Mouse (Mus musculus): ENCODE measurements around the gene Timeless. TPM values are rescaled to one million over a fixed set of nuclear protein-coding genes. Genes with fewer than 3 reads are reported as not detected.

Gene Timeless
- polyA plus RNA-seq, 1 experiment from 2014 or later, result 8.6 TPM

DNA sequence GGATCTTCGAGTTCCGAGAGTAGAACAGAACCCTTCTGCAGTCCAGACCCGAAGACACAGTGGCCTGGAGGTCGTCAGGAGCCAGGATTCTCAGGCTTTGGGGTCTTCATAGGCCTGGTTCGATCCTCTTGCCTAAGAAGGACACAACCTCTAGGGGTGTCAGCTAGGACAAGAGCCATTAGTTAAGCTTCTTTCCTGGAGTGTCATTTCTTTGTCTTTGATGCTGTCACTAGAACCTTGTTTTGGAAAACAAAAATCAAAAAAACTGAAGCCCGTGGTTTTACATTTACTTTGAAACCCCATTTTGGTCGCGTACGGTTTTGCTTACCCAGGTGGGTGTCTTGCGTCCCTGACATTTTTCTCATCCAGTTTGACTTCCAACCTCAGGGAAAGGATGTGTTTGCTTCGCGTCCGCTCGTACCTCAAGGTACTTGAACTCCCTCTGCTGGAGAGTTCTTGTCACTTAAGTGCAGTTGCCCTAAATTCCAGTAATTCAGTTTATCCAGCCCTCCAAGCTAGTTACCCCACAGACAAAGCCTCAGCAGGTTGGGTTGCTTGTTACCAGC lies 638 bp downstream of the Timeless start:
- Histone ChIP-seq H3K36me3 (ENCODE audit: control insufficient read depth, insufficient read depth) (no peaks in the 10 kb centered on the region), H3K9ac (ENCODE audit: low read depth, low read length) (peak overlapping the region; percentile 67), H3K4me1 (replicated peaks; ENCODE audit: control insufficient read depth, insufficient read depth, low read length) (no peaks in the 10 kb centered on the region), H3K27me3 (replicated peaks; ENCODE audit: control insufficient read depth, insufficient read depth, low read length) (no peaks in the 10 kb centered on the region), H3K27ac (ENCODE audit: low read depth, low read length) (peak overlapping the region; percentile 79), H3K4me3 (ENCODE audit: low read depth, low read length) (peak overlapping the region; percentile 86), H3K4me2 (replicated peaks; ENCODE audit: low read depth) (peak overlapping the region; percentile 95), H3K9me3 (ENCODE audit: control insufficient read depth) (no peaks in the 10 kb centered on the region)
- TF ChIP-seq CTCF (IDR thresholded peaks at IDR 0.05; ENCODE audit: low read depth), result peak; percentile 89
- WGBS, result under 1% methylated on average over 14 of the region's 14 CpGs
- ATAC-seq, result peak; percentile 59

DNA sequence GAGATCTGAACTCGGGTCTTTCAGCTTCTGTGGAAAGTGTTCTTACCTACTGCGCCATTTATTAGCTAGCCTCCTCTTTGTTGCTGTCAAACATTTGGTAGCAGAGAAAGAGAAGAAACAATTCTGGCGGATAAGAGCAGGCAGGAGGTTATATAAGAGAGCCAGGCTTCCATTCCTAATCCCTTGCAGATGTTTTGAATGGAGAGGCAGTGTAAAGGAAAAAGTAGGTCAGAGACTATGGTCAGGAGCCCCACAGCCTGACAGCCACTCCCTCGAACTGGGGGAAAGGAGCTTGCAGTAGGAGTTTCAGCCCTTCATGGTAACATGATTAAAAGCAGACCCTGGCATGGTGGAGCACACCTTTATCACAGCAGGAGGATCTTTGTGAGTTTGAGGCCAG lies 4.5 kb downstream of the Timeless start:
- H3K4me3 ChIP-seq (ENCODE audit: low read depth, low read length), result no peak overlapping the region
- TF ChIP-seq CTCF (IDR thresholded peaks at IDR 0.05; ENCODE audit: low read depth), result no peak
- H3K36me3 ChIP-seq (ENCODE audit: control insufficient read depth, insufficient read depth), result no peaks in the 10 kb centered on the region; the same call in 1 of the 2 replicates
- no peaks in the 10 kb centered on the region for H3K9me3 ChIP-seq (ENCODE audit: control insufficient read depth)
- 70% methylated on average over 4 of the region's 4 CpGs for WGBS
- H3K9ac ChIP-seq (ENCODE audit: low read depth, low read length), result no peak overlapping the region
- H3K4me2 ChIP-seq (replicated peaks; ENCODE audit: low read depth), result no peak overlapping the region
- ATAC-seq, result no peak
- no peaks in the 10 kb centered on the region for H3K27me3 ChIP-seq (replicated peaks; ENCODE audit: control insufficient read depth, insufficient read depth, low read length)
- H3K4me1 ChIP-seq (replicated peaks; ENCODE audit: control insufficient read depth, insufficient read depth, low read length), result no peaks in the 10 kb centered on the region
- no peak overlapping the region for H3K27ac ChIP-seq (ENCODE audit: low read depth, low read length)

DNA sequence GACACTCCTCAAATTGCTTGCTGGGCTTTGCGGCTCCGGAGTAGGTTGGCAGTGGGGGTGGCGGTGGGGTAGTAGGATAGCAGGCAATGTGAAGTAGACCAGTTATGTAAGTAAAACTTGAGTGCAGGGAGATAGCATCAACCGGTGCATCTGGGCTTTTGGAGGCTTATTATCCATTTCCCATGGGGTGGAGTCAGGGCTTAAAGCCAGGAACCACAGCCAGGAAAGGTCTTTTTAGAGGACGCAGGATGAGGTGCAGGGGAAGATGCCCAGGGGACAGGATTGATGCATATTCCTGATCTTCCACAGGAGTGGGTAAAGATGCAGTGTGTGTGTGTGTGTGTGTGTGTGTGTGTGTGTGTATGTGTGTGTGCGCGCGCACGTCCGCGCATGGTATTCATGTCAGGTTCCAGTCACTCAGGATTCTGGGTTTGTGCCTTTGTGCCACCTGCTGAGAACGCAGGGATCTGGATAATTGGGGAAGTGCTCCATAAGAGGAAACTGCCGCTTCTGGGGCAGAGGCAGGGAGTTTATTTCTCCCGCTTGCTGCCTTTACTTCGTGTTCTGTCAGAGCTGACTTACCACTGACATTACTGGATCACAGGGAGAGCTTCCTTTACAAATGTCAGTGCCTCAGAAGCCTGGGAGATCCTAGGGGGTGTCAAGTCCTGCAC lies 6.1 kb downstream of the Timeless start:
- WGBS, result 82% methylated on average over 15 of the region's 15 CpGs
- Histone ChIP-seq H3K4me2 (replicated peaks; ENCODE audit: low read depth) (no peak overlapping the region), H3K27me3 (replicated peaks; ENCODE audit: control insufficient read depth, insufficient read depth, low read length) (no peaks in the 10 kb centered on the region), H3K27ac (ENCODE audit: low read depth, low read length) (no peak overlapping the region), H3K9ac (ENCODE audit: low read depth, low read length) (no peak overlapping the region), H3K4me1 (replicated peaks; ENCODE audit: control insufficient read depth, insufficient read depth, low read length) (no peaks in the 10 kb centered on the region), H3K4me3 (ENCODE audit: low read depth, low read length) (no peak overlapping the region), H3K9me3 (ENCODE audit: control insufficient read depth) (no peaks in the 10 kb centered on the region), H3K36me3 (ENCODE audit: control insufficient read depth, insufficient read depth) (no peaks in the 10 kb centered on the region; the same call in 1 of the 2 replicates)
- TF ChIP-seq CTCF (IDR thresholded peaks at IDR 0.05; ENCODE audit: low read depth), result no peak
- no peak for ATAC-seq

DNA sequence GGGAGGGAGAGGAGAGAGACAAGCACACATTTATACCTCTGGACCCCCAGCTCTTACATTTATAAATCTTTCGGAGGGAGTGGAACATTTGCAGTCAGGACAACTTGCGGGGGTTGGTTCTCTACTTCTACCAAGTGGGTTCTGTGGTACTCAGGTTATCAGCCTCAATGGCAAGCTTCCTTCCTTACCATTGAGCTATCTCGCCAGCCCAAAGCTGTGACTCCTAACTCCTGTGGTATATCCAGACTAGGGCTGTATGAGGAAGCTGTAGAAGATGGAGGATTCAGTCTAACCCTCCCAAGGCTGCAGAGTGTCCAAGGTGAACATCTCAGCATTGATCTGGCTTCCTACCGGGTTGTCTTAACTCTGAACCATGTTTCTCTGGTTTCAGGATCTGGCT lies 7.3 kb downstream of the Timeless start:
- H3K27ac ChIP-seq (ENCODE audit: low read depth, low read length), result no peak overlapping the region
- peaks cover 4% of the 10 kb centered on the region for H3K36me3 ChIP-seq (ENCODE audit: control insufficient read depth, insufficient read depth)
- no peak overlapping the region for H3K4me2 ChIP-seq (replicated peaks; ENCODE audit: low read depth)
- H3K4me1 ChIP-seq (replicated peaks; ENCODE audit: control insufficient read depth, insufficient read depth, low read length), result no peaks in the 10 kb centered on the region
- no peaks in the 10 kb centered on the region for H3K9me3 ChIP-seq (ENCODE audit: control insufficient read depth)
- no peak for TF ChIP-seq CTCF (IDR thresholded peaks at IDR 0.05; ENCODE audit: low read depth)
- 93% methylated on average over 4 of the region's 4 CpGs for WGBS
- no peak overlapping the region for H3K9ac ChIP-seq (ENCODE audit: low read depth, low read length)
- ATAC-seq, result no peak
- H3K4me3 ChIP-seq (ENCODE audit: low read depth, low read length), result no peak overlapping the region
- H3K27me3 ChIP-seq (replicated peaks; ENCODE audit: control insufficient read depth, insufficient read depth, low read length), result no peaks in the 10 kb centered on the region

DNA sequence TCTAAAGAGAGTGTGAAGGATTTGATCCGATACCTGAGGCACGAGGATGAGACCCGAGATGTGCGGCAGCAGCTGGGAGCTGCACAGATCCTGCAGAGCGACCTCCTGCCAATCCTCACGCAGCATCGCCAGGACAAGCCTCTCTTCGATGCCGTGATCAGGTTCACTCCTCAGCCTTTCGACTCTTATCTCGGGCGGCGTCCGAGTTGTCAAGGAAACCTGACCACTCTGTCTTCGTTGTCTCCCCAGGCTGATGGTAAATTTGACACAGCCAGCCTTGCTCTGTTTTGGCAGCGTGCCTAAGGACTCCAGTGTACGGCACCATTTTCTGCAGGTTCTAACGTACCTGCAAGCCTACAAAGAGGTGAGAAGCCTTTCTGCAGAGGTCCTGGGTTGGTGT lies 8.3 kb downstream of the Timeless start:
- peaks cover 12% of the 10 kb centered on the region for H3K36me3 ChIP-seq (ENCODE audit: control insufficient read depth, insufficient read depth)
- H3K9me3 ChIP-seq (ENCODE audit: control insufficient read depth), result no peaks in the 10 kb centered on the region
- ATAC-seq, result no peak
- H3K27ac ChIP-seq (ENCODE audit: low read depth, low read length), result no peak overlapping the region
- no peak overlapping the region for H3K9ac ChIP-seq (ENCODE audit: low read depth, low read length)
- 72% methylated on average over 18 of the region's 18 CpGs for WGBS
- no peak for TF ChIP-seq CTCF (IDR thresholded peaks at IDR 0.05; ENCODE audit: low read depth)
- H3K4me3 ChIP-seq (ENCODE audit: low read depth, low read length), result no peak overlapping the region
- no peak overlapping the region for H3K4me2 ChIP-seq (replicated peaks; ENCODE audit: low read depth)
- H3K27me3 ChIP-seq (replicated peaks; ENCODE audit: control insufficient read depth, insufficient read depth, low read length), result no peaks in the 10 kb centered on the region
- no peaks in the 10 kb centered on the region for H3K4me1 ChIP-seq (replicated peaks; ENCODE audit: control insufficient read depth, insufficient read depth, low read length)

DNA sequence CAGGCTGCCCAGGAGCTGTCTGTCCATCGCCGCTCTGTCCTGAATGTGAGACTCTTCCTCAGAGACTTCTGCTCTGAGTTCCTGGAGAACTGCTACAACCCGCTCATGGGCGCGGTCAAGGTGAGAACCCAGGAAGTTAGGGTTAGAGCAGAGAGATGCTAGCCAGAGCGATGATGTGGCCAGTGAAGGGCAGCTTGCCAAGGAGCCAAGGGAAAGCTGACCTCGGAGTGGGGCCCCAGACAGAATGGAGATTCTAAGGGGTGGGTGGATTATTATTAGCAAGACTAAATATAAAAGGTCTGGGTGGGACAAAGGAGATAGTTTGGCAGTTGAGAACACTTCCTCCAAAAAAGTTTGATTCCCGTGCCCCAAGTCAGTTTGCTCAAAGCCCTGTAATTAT lies 11.4 kb downstream of the Timeless start:
- Histone ChIP-seq H3K4me1 (replicated peaks; ENCODE audit: control insufficient read depth, insufficient read depth, low read length) (no peaks in the 10 kb centered on the region), H3K4me3 (ENCODE audit: low read depth, low read length) (no peak overlapping the region), H3K27ac (ENCODE audit: low read depth, low read length) (no peak overlapping the region), H3K36me3 (ENCODE audit: control insufficient read depth, insufficient read depth) (peaks cover 28% of the 10 kb centered on the region), H3K9ac (ENCODE audit: low read depth, low read length) (no peak overlapping the region), H3K9me3 (ENCODE audit: control insufficient read depth) (no peaks in the 10 kb centered on the region), H3K4me2 (replicated peaks; ENCODE audit: low read depth) (no peak overlapping the region), H3K27me3 (replicated peaks; ENCODE audit: control insufficient read depth, insufficient read depth, low read length) (no peaks in the 10 kb centered on the region)
- WGBS, result 85% methylated on average over 8 of the region's 8 CpGs
- ATAC-seq, result no peak
- TF ChIP-seq CTCF (IDR thresholded peaks at IDR 0.05; ENCODE audit: low read depth), result no peak

Measured in intestine, postnatal 0 days (tissue).